Mouse (Mus musculus): Measurements from ENCODE around the gene Gabarap.
A peak's percentile ranks its signal among the peaks of the same experiment; 100 is the strongest.
"Not testable (repeated sequence)": the region's sequence is repeated elsewhere in the genome, so short reads cannot be mapped to it uniquely, and the experiment has no call there.

The Gabarap gene

DNA sequence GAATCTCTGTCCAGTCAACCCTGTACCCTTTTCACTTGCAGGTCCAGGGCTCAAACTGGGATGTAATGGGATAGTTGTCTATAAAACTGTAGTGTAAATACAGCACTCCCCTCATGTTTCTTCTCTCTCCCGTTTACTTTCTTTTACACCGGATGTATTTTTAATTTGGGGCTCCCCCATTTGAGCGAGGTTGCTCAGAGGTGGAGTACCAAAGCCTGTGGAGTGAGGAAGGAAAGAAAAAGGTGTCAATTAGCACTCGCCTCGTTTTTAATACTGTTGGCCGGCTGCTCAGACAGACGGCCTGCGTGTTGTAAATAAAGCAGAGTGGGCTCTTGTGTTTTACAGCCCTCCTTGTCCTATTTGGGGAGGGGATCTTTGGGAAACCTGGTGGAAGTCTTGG lies 8.7 kb downstream of the Gabarap start:
- DNase-seq (ENCODE audit: low spot score), result no peak

DNA sequence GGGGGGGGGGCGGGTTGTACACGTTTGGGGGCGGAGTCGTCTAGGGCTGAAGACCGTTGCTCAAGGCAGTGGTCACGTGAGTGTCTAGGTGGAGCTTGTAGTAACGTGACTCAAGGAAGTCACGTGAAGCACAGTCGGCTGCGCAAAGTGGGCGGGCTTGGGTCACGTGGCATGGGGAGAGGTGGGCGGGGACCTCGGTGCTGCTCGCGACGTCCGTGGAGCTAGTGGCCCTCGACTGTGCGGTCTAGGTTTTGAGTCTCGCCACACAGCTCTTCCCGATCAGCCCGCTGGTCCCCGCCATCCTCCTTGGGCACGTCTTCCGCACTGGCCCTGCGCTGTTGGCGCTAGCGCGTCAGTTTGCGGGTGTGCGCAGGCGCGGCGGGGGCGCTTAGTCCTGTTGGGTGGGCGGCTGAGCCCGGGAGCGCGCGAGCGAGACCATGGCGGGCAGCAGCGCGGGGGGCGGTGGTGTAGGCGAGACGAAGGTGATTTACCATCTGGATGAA lies 9.5 kb downstream of the Gabarap start, which contains the start of gene Dvl2:
Gene Dvl2 (plus strand): TSS at position 200 of the 503 bp plus-strand sequence.
- DNase-seq (ENCODE audit: low spot score), result peak; percentile 93

DNA sequence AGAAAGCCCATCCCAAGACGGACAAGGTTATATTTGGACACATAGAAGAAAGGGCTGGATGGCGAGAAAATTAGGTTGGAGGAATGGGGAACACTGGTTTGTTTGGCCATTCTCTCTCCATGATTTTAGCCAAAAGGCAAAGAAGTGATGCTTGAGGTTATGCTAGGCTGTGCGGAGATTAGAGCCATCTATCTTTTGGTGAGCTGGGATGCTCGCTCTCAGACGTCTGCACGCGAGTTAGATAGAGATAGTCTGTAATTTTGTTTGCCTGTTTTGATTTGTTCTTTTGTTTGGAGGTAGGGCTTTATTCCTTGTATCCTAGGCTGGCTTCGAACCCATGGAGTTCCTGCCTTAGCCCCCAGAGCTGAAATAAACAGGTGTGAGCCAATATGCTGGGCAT lies 10.2 kb downstream of the Gabarap start:
- no peak for DNase-seq (ENCODE audit: low spot score)

DNA sequence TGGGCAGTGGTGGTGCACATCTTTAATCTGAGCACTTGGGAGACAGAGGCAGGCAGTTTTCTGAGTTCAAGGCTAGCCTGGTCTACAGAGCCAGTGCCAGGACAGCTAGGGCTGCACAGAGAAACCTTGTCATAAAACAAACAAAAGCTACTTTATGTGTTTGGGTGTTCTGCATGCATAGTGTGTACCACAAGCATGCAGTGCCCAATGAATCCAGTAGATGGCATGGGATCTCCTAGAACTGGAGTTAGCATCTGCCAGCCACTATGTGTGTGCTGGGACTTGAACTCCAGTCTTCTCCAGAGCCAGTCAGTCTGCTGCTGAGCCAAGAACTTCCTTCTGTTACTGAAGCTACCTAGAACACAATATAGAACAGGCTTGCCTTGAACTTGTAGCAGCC lies 10.9 kb downstream of the Gabarap start:
- DNase-seq (ENCODE audit: low spot score), result peak; percentile 46

DNA sequence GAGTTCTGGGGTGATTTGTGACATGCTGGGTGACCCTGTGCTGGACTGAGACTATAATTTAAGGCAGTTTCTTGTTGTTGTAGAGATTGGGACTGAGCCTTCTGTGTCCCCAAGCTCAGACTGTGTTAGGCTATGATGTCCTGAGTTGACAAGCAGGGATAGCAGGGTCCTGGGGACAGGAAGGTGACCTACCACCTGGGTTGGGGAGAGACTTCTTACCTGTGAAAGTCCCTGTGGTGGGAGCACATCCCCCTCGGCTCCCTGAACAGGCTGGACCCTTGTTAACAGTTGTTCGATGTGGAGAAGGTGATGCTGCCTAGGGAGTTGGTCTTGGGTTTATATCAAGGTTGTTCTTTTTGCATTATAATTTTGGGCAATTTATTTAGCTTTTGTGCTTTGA lies 11.5 kb downstream of the Gabarap start:
- no peak for DNase-seq (ENCODE audit: low spot score)

DNA sequence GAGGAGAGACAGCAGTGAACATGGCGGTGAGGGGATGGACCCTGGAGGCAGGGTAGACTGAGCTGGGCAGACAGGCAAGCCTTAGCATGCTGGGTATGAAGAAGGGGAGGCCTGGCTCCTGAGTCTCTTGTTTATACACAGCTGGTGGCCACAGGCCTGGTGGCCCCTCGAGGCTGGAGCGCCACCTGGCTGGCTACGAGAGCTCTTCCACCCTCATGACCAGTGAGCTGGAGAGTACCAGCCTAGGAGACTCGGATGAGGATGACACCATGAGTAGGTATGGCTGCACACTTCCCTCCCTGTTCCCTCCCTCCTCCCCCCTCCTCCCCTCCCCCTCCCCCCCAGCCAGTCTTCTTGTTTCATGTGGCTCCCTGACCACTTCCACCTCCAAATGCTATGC lies 14.6 kb downstream of the Gabarap start:
- no peak for DNase-seq (ENCODE audit: low spot score)

DNA sequence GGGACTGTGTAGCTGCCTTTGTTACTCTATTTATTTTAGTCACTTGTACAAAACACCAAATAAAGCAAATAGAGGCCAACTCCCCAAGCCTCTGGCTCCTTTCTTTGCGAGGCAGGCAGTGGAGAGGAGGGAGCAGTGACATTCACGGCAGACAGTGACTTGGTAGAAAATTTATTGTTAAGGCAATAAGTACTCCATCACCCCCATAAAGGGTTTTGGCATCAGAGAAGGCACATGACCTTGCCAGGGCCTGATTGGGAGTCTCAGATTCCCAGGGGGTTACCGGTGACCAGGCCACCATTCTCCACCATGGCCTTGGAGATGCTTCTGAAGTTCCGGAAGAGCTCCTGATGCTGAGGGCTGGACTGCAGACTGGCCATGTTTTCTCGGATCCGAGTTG lies 19.1 kb downstream of the Gabarap start:
- no peak for DNase-seq (ENCODE audit: low spot score)

DNA sequence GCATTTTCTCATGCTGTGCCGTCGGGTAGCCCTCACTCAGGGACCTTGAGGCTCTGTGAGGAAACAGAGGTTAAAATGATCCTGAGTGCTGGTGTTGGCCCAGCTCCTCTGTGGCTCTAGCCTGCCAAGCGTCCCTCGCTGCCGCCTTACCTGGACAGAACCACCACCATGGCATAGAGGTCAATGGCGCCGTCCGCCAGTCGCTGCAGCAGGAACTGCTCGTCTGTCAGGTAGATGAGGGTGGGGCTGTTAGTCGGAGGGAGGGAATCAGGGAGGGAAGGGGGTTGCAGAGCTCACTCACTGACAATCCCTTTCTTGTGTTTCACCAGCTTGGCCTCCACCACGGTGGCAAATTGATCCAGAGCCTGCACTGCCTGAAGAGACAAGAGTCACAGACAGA lies 19.6 kb downstream of the Gabarap start:
- no peak for DNase-seq (ENCODE audit: low spot score)

DNA sequence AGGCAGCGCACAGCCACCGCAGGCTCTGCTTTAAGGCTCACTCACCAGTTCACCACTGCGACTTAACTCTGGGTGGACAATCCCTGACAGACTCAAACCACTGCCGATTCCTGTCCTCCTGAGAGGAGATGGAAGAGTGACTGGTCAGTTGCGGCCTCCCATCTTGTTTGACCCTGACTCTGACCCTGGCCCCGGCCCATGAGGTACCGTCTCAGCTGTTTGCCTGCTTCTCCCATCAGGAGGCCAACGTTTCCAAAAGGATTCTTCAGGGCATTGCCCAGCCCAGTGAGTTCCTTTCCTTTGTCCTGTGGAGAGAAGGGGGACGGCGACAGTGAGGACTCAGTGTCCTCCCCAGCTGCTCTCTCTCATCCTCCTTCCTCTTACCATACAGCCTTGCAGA lies 20.0 kb downstream of the Gabarap start:
- DNase-seq (ENCODE audit: low spot score), result no peak

DNA sequence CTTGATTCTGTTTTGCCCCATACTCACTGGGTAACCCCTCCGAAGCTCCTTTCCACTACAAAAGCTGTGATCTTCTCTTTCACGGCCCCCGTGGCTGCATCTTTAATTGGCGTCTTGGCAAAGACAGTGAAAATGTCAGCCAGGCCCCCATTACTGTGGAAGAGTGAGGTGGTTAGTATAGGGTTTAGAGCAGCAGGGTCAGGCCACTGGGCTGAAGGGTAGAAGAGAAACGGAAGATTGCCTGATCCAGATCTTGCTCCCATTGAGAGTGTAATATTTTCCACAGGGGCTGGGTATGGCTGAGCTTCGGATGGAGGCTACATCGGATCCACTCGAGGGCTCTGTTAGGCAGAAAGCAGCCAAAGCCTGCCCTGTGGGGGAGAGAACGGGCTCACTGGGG lies 22.0 kb downstream of the Gabarap start:
- DNase-seq (ENCODE audit: low spot score), result no peak

DNA sequence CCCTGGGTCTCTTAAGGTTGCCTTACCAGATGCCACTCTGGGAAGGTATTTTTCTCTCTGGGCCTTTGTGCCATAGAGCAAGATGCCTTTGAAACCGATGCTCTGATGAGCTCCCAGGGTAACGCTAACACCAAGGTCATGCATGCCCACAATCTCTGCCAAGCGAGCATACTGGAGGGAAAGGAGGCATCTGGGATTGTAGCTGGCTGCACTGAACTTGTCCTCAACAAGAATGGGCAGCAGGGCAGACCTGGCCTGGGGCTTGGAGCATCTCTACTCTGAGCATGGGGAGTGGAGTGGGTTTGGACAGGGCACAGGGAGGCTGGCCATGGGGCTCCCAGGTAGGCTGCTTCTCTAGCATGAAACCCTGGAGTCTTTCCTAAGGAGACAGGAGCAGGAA lies 22.5 kb downstream of the Gabarap start:
- DNase-seq (ENCODE audit: low spot score), result no peak

DNA sequence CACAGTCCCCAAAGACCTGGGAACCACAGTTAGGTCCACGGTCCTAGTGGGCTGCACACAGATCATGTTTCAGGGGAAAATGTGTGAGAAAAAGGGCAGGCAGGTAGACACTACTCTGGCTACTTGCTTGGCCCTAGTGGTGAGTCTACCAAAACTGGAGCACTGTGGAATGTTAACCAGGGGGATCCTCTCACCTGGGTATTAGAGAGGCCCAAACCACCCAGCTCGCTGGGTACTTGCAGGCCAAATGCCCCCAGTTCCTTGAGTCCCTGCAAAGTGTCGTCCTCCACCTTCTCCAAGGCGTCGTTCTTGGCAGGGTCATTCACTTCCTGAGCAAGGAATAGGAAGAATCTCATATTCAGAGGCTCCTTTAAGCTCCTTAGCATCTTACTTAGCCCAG lies 23.1 kb downstream of the Gabarap start:
- DNase-seq (ENCODE audit: low spot score), result no peak

DNA sequence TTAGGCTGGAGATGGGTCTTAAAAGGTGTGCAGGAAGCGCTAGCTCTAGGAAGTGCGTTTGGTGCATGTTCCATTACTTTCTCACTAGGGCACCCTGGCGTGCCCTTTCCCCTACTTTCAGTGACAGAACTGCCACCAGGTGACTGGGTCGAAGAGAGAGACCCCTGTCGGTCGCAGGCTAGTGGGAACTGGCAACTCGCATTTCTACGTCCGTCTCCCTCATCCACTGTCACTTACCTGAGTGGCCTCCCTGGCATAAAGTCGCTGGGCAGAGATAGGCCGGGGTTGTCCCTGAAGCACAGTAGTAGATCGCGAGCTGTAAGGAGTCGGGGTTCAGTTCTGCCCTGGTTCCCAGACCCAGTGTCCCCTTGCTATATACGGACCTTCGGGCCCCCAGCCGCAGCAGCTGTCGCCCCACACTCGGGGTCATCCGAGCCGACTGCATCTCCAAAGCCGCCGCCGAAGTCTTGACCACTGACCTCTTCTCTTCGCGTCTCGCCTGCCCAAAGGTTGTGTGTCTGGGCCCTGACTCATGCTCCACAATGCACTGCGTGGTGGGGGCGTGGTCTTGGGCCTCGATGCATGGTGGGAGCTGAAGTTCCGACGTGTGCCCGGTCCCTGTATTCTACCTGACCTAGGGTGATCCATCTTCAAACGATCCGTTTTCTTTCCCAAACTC lies 24.1 kb downstream of the Gabarap start, which contains the start of gene Acadvl:
Gene Acadvl (minus strand): TSS at position 532 of the 679 bp plus-strand sequence.
- DNase-seq (ENCODE audit: low spot score), result peak; percentile 91

DNA sequence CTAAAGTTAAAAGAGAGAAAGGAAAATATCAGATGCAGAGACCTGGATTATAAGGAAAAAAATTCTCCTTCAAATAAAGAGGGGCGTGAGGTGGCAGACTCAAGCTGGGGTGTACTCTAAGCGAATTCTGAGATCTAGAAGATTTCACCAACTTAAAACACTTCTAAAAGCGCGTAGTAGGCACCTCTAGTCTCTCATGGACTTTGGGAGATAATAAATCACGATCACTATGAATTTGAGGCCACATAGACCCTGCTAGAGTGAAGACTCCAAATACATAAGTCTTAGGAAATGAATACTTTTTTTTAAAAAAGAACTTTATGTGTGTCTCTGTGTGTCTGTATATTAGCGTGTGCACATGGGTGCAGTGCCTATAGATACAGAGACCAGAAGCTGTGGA lies 24.7 kb downstream of the Gabarap start:
- DNase-seq (ENCODE audit: low spot score), result no peak

DNA sequence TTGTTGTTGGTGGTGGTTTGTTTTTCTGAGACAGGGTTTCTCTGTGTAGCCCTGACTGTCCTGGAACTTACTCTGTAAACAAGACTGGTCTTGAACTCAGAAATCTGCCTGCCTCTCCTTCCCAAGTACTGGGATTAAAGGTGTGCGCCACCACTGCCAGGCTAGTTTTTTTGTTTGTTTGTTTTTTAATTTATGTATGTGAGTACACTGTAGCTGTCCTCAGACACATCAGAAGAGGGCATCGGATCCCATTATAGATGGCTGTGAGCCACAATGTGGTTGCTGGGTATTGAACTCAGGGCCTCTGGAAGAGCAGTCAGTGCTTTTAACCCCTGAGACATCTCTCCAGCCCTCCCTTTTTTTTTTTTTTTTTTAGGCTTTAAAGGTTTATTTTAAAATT lies 25.2 kb downstream of the Gabarap start:
- DNase-seq (ENCODE audit: low spot score), result not testable (repeated sequence)

DNA sequence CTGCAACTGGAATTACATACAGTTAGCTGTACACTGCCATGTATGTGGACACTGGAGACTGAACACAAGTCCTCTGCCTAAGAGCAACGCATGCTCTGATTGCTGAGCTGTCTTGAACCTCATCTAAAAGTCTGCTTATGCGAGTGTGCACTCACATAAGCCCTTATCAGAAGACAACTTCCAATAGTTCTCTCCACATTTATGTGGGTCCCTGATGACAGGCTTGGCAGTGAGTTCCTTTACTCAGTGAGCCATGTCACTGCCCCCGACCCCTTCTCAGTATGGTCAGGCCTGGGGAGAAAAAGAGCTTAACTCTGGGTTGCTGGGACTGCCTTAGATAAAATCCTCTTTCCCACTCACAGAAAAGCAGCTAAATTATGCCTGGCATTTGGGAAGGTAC lies 25.7 kb downstream of the Gabarap start, which contains the start of gene Dlg4:
Gene Dlg4 (plus strand): TSS at position 274 of the 400 bp plus-strand sequence.
- DNase-seq (ENCODE audit: low spot score), result no peak

DNA sequence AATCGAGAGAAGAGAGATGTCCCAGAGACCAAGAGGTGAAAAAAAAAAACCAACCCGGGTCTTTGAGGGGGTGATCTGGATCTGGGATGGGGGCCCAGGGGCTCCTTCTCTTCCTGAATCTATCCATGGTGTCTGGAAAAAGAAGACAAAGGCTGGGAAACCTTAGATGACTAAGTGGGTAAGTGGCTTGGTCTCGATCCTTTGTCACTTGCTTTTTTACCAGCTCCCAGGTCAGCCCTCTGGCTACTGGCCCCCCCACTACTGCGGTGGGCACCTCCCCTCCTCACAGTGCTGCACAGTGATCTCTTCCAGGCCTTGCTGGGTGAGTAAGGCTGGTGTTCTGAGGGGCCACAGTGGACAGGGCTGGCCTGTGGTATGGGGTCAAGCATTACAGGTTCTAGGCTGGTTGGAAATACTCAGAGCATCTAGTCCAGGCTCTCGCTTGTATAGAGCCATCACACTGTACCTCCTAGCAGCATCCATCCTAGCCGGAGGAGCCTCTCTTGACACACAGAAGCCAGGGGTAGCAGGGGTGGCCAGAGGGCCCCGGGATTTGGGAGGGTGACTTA lies 26.3 kb downstream of the Gabarap start:
- no peak for DNase-seq (ENCODE audit: low spot score)

DNA sequence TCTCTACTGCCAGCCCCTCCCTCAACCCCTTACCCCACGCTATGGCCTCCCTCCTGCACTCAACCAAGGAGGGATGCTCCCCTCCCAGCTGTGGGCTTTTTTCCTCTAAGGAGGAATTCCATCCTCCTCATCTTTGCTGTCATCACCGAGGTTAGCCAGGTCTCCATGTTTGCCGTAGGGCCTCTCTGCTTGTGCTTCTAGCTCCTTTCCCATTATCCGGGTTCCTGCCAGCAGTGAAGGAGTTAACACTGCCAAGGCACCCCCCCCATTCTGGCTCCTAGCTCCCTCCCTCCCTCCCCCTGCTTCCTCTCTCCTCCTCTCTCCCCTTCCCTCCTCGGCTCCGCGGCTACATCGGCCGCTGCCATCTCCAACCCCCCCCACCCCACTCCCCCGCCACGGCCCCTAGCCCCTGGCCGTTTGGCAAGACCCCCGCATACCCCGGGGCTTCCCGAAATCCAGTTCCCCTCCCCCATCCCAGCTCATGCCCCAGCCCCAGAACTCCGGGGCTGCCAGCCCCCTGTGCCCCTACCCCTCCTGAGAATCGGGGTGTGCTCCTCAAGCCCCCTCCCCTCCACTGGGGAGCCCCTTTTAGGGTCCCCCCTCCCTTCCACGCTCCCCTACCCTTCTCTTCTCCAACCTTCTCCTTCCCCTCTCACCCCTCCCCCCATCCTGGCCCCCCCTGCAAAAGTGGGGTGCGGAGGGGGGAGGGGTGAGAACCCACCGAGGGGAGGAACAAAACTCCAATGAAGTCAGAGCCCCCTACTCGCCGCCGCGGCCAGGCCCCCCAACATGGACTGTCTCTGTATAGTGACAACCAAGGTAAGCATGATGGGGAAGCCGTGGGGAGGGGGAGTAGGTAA lies 27.4 kb downstream of the Gabarap start:
- DNase-seq (ENCODE audit: low spot score), result peak; percentile 48

DNA sequence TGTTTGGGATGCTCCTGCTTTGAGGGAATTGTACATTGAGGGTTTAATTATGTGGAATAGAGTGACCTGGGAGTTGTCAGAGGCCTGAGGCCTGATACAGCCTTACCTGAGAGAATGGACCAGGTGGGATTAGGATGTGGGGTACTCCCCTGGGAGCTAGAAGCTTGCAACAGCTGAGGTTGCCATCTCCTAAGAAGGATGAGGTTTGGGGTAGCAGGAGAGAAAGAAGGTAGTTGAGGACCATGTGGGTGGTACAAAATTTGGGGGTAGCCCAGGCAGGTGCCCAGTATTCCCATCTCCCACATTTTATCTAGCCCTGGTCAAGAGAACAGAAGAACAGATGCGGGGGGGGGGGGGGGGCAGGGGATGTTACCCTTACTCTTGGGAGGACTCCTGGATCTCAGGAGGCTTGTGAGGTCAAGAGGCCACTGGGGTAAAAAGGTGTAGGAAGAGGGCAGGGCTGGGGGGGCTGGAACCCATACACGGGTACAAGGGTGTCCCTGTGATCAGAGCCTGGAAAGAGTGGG lies 28.6 kb downstream of the Gabarap start:
- no peak for DNase-seq (ENCODE audit: low spot score)

DNA sequence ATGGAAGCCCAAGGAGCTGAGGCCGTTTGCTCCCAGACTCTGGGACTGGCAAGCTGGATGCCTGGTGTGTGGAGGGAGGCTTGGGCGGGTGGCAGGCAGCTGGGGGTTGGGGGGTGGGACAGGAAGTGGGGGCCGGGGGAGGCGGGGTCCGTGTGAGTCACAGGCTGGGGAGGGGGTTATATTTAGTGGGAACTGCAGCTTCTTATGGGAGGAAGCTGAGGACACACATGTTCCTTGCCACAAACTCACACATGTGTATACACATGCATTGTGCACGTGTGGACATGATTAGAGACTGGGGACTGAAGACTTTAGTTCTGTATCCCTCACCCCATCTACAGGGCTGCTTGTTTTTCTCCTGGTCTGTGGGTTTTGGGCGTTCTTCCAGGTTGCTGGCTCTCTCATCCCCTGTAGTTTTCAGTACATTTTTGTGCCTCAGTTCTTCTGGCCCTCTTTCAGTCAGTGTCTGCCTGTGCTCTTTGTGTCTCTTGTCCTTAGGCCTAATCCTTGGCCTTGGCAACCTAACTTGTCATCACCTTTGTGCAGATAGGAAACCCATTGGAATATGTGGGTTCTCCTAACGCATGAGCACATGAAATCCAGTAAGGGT lies 29.2 kb downstream of the Gabarap start:
- no peak for DNase-seq (ENCODE audit: low spot score)

DNA sequence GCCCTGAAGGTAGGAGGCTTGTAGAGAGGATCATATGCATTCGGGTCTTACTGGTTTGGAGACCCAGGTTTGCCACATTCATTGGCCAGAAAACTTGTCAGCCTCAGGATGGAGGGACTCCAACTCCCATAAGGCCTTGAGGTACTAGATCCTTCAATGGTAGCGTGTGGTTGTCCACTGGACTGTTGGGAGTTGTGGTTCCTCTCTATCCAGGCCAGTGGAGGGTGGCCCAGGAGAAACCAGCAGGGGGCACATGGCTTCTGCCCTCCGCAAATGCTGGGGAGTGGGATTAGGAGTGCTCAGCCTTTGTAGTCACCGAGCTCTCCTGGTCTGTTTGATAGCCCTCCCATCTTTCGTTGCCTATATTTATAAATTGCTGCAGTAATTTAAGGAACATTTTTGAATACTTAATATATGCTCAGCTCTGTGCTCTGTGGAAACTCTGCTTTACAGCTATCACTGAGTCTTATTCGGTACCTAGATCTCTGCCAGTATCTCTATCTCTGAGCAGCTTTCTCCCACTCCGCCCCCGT lies 29.9 kb downstream of the Gabarap start:
- peak; percentile 71 for DNase-seq (ENCODE audit: low spot score)
